Mouse (Mus musculus): ENCODE data around the gene Irf6.

DNA sequence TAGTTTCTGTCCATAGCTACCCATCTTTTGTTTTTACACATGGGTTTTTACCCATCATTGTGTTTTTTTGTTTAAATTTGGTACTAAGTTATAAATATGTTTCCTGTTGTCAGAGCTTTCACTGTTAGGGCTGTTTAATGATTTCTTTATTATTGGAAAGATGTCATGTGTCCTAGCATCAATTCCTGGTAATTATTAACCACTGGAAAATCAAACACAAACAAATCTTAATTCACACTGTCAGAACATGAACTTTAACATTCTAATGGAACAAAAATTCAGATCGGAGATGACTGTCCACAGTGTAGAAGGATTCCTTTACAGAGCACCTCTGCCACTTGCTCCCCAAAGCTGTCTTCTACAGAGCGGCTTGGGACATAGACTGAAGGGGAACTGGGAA, 52.5 kb downstream of the Irf6 start:
- no peak for TF ChIP-seq CTCF (IDR thresholded peaks at IDR 0.05; ENCODE audit: low read depth)
- no peak for TF ChIP-seq EP300 (IDR thresholded peaks at IDR 0.05; ENCODE audit: low read depth)

Measured in liver, embryonic 14.5 days (tissue).